Mouse (Mus musculus) T-cell, adult 66 days (primary cell): ENCODE measurements around the gene Lmbr1l. TPM values are rescaled to one million over a fixed set of nuclear protein-coding genes. Genes with fewer than 3 reads are reported as not detected.

ENCODE experiments used
- total RNA-seq, 2 experiments: library from RNA; stranded (reverse); gene quantifications; 3 replicates in 1 of 2; 4 replicates in 1 of 2; pipeline ENCODE4 v1.2.4; 2023

Lmbr1l gene
- 100 to 1,000 TPM; 268 to 306 TPM for total RNA-seq

GRCm38 (mm10) chr15:98917538-98918498 lies at the start of gene Lmbr1l:
TSS of gene Lmbr1l (minus strand) at chr15:98918231.

DNA sequence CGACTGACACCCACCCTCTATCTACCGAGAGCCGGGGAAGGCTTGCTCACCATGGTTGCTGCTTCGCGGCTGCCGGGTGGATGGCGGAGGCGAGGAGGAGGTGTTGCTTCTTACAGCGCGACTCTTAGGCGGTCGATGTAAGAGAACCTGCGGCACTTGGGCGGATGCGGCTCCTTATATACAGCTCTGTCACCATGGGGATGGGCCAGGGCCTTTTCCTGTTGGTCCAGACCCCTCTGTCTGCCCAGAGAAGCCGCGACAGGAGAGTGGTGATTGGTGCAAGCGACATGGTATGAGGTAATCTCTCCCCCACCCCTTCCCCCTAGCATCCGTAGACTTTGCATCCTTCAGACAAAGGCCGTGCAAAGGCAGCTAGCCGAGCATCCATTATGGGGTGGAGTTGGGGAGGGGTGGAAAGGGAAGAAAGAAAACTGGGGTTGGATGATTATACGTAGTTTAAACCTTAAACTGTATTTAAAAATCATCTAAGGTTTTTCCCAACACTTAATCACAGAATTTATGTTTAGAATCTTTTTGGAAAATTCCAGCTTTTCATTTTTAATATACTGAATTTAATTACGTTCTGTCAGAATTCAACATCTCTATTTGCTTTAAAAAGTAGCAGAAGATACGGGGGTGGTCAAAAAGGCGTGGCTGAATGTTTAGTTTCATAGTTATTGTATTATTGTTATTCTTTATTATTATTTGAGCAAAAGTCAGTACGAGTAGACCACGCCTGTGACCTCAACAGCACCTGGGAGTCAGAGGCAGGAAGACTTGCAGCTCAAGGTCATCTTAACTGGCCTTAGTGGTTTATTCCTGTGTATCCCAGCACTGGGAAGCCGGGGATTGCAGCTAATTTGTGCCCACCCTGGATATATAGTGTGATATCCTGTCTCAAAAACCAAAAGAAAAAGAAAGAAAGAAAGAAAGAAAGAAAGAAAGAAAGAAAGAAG lies 35.6 kb upstream of the Lmbr1l start, which contains the start of the genes Gm49450 and Tuba1a:
Gene Gm49450 (minus strand): TSS at position 151 of the 956 bp plus-strand sequence.
Gene Tuba1a (minus strand): TSS at position 303 of the 956 bp plus-strand sequence.

GRCm38 (mm10) chr15:98934217-98934839 lies 16.3 kb upstream of the Lmbr1l start, which contains the start of gene Tuba1b:
TSS of gene Tuba1b (minus strand) at chr15:98934565.

DNA sequence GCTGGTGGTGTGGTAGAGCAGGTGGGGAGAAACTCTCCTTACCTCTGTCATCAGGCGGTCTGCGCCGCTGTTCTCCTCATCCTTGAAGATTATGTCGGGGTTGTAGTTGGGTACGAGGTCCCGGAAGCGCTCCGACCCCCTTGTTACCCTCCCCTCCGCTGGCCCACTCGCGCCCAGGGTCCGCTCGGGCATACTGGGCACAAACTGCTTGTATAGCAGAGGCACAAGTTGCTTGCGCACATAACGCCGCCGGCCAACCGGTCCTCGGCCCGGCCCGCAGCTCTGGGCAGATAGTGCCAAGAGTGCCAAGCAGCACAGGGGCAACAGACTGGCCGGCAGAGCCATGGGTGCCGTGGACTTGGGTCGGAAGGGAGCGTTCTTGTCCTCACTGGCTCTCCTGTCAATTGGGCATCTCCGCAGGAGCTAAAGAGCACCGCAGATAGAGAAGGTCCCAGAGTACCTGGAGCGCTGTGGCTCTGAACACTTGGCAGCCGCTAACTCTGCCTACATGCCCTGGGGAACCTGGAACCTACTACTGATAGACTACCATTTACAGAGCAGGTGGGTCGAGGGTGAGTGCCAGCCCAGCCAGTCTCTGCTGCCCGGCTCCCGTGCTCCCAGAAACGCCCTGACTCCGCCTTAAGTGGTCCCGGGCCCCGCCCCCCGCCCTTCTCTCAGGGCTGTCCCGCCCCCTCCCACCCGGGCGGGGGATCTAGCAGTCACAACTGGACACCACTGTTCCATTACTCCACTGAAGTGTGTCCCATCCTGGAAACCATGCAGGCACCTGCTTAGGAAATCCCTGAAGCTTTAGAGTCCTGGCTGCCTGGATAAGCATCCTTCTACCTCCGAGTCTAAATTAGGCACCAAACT lies 19.9 kb downstream of the Lmbr1l start, which contains the start of gene Dhh:
Gene Dhh (minus strand): TSS at position 613 of the 873 bp plus-strand sequence.

GRCm38 (mm10) chr15:98893940-98894745 lies 23.9 kb downstream of the Lmbr1l start, which contains the start of gene Rhebl1:
TSS of gene Rhebl1 (minus strand) at chr15:98894540.

DNA sequence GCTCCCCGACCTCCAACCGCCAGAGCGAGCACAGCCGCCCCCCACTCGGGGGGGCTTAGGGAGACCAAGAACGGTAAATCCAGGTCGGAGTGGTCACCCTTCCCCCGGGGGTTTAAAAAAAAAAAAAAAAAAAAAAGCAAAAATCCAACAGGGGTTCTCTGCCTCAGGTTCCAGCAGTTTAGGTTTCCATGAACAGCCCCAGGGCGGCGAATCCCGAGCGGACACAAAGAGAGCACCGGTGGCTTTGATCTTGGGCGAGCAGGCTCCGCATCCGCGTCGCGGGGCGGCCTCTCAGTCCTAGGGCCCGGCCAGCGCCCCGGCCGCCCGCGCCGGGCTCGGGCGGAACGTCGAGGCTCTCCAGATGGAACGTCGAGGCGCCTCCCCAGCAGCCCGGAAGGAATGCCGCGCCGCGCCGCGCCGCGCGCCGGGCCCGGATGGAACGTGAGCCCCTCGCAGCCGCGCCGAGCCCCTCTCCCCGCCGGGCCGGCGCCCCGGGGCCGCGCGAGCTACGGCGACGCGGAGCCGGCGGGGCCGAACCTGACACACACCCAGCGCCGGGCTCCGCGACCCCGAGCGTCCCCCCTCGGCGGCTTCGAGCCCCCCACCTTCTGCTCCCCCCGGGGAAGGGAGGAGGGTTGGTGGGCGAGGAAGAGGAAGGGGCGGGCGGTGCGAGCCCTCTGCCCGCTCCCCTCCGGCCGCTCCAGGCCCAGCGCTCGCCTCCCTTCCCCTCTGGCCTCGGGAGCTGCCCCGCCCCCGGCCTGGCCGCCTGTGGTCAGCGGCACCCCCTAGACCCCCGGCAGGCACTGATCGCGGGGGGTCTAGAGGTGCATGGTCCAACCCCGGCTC lies 46.7 kb downstream of the Lmbr1l start, which contains the start of gene Kmt2d:
Gene Kmt2d (minus strand): TSS at position 135 of the 846 bp plus-strand sequence.

Other genes starting within 250 kb of the Lmbr1l start
- 1 to 10 TPM in 1 of 2 experiments, under 1 TPM in 1; 0.82 to 1.3 TPM for gene Rnd1, start 240.8 kb downstream of the Lmbr1l start, total RNA-seq
- not detected for gene Ccdc65, start 210.0 kb downstream of the Lmbr1l start, total RNA-seq
- 1 to 10 TPM; 3.7 to 5.5 TPM for gene Fkbp11, start 190.0 kb downstream of the Lmbr1l start, total RNA-seq
- gene Arf3, start 155.0 kb downstream of the Lmbr1l start, total RNA-seq, result 100 to 1,000 TPM; 105 to 115 TPM
- under 1 TPM; 0.21 to 0.29 TPM for gene Wnt10b, start 140.1 kb downstream of the Lmbr1l start, total RNA-seq
- not detected for gene Wnt1, start 128.4 kb downstream of the Lmbr1l start, total RNA-seq
- under 1 TPM; 0.15 to 0.39 TPM for gene Ddn, start 108.7 kb downstream of the Lmbr1l start, total RNA-seq
- gene Prkag1, start 86.7 kb downstream of the Lmbr1l start, total RNA-seq, result 100 to 1,000 TPM; 118 TPM
- gene Kmt2d, start 47.0 kb downstream of the Lmbr1l start, total RNA-seq, result 100 to 1,000 TPM; 254 to 294 TPM
- 10 to 100 TPM; 22.4 to 23.8 TPM for gene Rhebl1, start 23.7 kb downstream of the Lmbr1l start, total RNA-seq
- under 1 TPM in 1 of 2 experiments, not detected in 1; 0.36 TPM for gene Dhh, start 19.7 kb downstream of the Lmbr1l start, total RNA-seq
- gene Tuba1b, start 16.3 kb upstream of the Lmbr1l start, total RNA-seq, result 100 to 1,000 TPM; 263 to 287 TPM
- not detected for gene Gm49450, start 35.3 kb upstream of the Lmbr1l start, total RNA-seq
- 100 to 1,000 TPM; 188 to 202 TPM for gene Tuba1a, start 35.5 kb upstream of the Lmbr1l start, total RNA-seq
- 10 to 100 TPM; 75.8 to 86.6 TPM for gene Tuba1c, start 111.7 kb upstream of the Lmbr1l start, total RNA-seq
- not detected for gene Prph, start 136.9 kb upstream of the Lmbr1l start, total RNA-seq
- 1 to 10 TPM; 3.0 to 3.2 TPM for gene Troap, start 156.3 kb upstream of the Lmbr1l start, total RNA-seq
- gene C1ql4, start 169.6 kb upstream of the Lmbr1l start, total RNA-seq, result not detected
- not detected for gene Dnajc22, start 174.9 kb upstream of the Lmbr1l start, total RNA-seq
- gene Spats2, start 207.7 kb upstream of the Lmbr1l start, total RNA-seq, result not detected